In genomic region chr3:147298065-147298464, GRCm38 (mm10) we compare ENCODE assay signal across 20 mouse cellular contexts.
A peak's percentile ranks its signal among the peaks of the same experiment; 100 is the strongest.
DNase-seq lines count a peak whose midpoint lies in the region; ATAC-seq and TF ChIP-seq lines count a peak whose summit lies in the region.
"Had no signal": no experiment of that assay in that cellular context is flagged by ENCODE, and none has a peak within 500 bp of the region (broad histone marks: within the 10 kb centered on the region; RNA-seq: fewer than 3 reads in every experiment).

No protein-coding gene starts in this region.

- peak overlapping the region; percentile 2; the same call in 1 of the 2 replicates for H3K4me2 ChIP-seq in lung, embryonic 15.5 days
- H3K4me2 ChIP-seq: embryonic facial prominence, embryonic 12.5 days; intestine, embryonic 15.5 days; stomach, embryonic 15.5 days had no signal

- no peak overlapping the region for H3K9ac ChIP-seq in lung, embryonic 15.5 days
- no peak overlapping the region; the same call in 1 of the 2 replicates for H3K9ac ChIP-seq in ES-Bruce4 (ENCODE audit: low read depth, poor library complexity, severe bottlenecking)
- H3K9ac ChIP-seq: embryonic facial prominence, embryonic 12.5 days; intestine, embryonic 15.5 days; liver, postnatal 0 days; stomach, embryonic 15.5 days had no signal

- no peaks in the 10 kb centered on the region for H3K9me3 ChIP-seq in lung, embryonic 15.5 days
- no peaks in the 10 kb centered on the region for H3K9me3 ChIP-seq in ES-Bruce4 (replicated peaks; ENCODE audit: control insufficient read depth, insufficient read depth, low read length, poor library complexity, severe bottlenecking)
- H3K9me3 ChIP-seq: embryonic facial prominence, embryonic 12.5 days; forebrain, embryonic 10.5 days; intestine, embryonic 15.5 days; stomach, embryonic 15.5 days had no signal

- intact Hi-C loops in gastrocnemius, adult 2 months (cut with DNase I) = no loop called here

- no peak overlapping the region for H3K4me3 ChIP-seq in gastrocnemius, adult 2 months
- H3K4me3 ChIP-seq in lung, embryonic 15.5 days = no peak overlapping the region
- H3K4me3 ChIP-seq in ES-Bruce4 (ENCODE audit: low read depth, low read length) = no peak overlapping the region
- H3K4me3 ChIP-seq: embryonic facial prominence, embryonic 12.5 days; forebrain, embryonic 10.5 days; intestine, embryonic 15.5 days; stomach, embryonic 15.5 days had no signal

- 31% methylated on average over 9 of the region's 9 CpGs for WGBS in lung, embryonic 15.5 days

- H3K4me1 ChIP-seq in lung, embryonic 15.5 days = 0 out of 2 replicates have a peak, but pooled peaks cover 8% of the 10 kb centered on the region
- peaks cover 2% of the 10 kb centered on the region for H3K4me1 ChIP-seq in ES-Bruce4 (ENCODE audit: control insufficient read depth, insufficient read depth, low read length)
- H3K4me1 ChIP-seq: embryonic facial prominence, embryonic 12.5 days; intestine, embryonic 15.5 days; stomach, embryonic 15.5 days had no signal

- DNase-seq in gastrocnemius, adult 2 months = no peak
- DNase-seq in gastrocnemius, postnatal 4 days (ENCODE audit: low spot score in 2 of 2) = no peak
- no peak for DNase-seq in lung, postnatal 4 days
- DNase-seq in R1 (ENCODE audit: low read depth, low spot score) = peak; percentile 94
- no peak for DNase-seq in layer of hippocampus, postnatal 25 days (ENCODE audit: extremely low spot score in 1 of 2, low spot score in 1 of 2)
- no peak for DNase-seq in left cerebral cortex, adult 18-20 months (ENCODE audit: low spot score in 2 of 2)
- DNase-seq: adrenal gland, postnatal 36 days; cerebellum, adult 9-11 months; kidney, postnatal 14 days; liver, postnatal 0 days; retina, postnatal 1 day; spleen, adult 18-20 months; thymus, postnatal 14 days had no signal

- no peak for TF ChIP-seq POLR2A in ES-Bruce4 (IDR thresholded peaks at IDR 0.05; ENCODE audit: insufficient read depth, low read length)

- TF ChIP-seq EP300 in ES-Bruce4 (IDR thresholded peaks at IDR 0.05; ENCODE audit: insufficient read depth, low read depth, low read length) = peak; percentile 58; the same call in 1 of the 2 replicates

- no peak for TF ChIP-seq CTCF in gastrocnemius, adult 2 months (IDR thresholded peaks at IDR 0.05)
- TF ChIP-seq CTCF in ES-Bruce4 (IDR thresholded peaks at IDR 0.05; ENCODE audit: low read depth, low read length) = no peak

- H3K27ac ChIP-seq in gastrocnemius, adult 2 months = peak overlapping the region; percentile 35; the same call in 1 of the 2 replicates
- no peak overlapping the region for H3K27ac ChIP-seq in lung, embryonic 15.5 days
- peak overlapping the region; percentile 91 for H3K27ac ChIP-seq in ES-Bruce4 (ENCODE audit: insufficient read depth, low read length)
- H3K27ac ChIP-seq: embryonic facial prominence, embryonic 12.5 days; forebrain, embryonic 10.5 days; intestine, embryonic 15.5 days; stomach, embryonic 15.5 days had no signal

- ATAC-seq in lung, embryonic 15.5 days (ENCODE audit: borderline replicate concordance, extremely low read depth, low FRiP score, low TSS enrichment) = no peak
- ATAC-seq: activated CD4-positive, CD25-positive, alpha-beta regulatory T cell, adult 4 months; intestine, embryonic 15.5 days; liver, postnatal 0 days had no signal

- no peaks in the 10 kb centered on the region for H3K36me3 ChIP-seq in lung, embryonic 15.5 days
- H3K36me3 ChIP-seq in ES-Bruce4 (ENCODE audit: control insufficient read depth, insufficient read depth, low read length, poor library complexity, severe bottlenecking) = no peaks in the 10 kb centered on the region
- H3K36me3 ChIP-seq: embryonic facial prominence, embryonic 12.5 days; forebrain, embryonic 10.5 days; intestine, embryonic 15.5 days; stomach, embryonic 15.5 days had no signal

- no peaks in the 10 kb centered on the region for H3K27me3 ChIP-seq in lung, embryonic 15.5 days
- H3K27me3 ChIP-seq in ES-Bruce4 (ENCODE audit: control insufficient read depth, insufficient read depth, low read length, poor library complexity, severe bottlenecking) = no peaks in the 10 kb centered on the region
- H3K27me3 ChIP-seq: embryonic facial prominence, embryonic 12.5 days; intestine, embryonic 15.5 days; stomach, embryonic 15.5 days had no signal
